Mouse (Mus musculus): ENCODE results near the gene Cdkn2b. TPM values are rescaled to one million over a fixed set of nuclear protein-coding genes. Genes with fewer than 3 reads are reported as not detected.

Gene Cdkn2b
- polyA plus RNA-seq, 1 experiment from 2014 or later, result 26.9 TPM

DNA sequence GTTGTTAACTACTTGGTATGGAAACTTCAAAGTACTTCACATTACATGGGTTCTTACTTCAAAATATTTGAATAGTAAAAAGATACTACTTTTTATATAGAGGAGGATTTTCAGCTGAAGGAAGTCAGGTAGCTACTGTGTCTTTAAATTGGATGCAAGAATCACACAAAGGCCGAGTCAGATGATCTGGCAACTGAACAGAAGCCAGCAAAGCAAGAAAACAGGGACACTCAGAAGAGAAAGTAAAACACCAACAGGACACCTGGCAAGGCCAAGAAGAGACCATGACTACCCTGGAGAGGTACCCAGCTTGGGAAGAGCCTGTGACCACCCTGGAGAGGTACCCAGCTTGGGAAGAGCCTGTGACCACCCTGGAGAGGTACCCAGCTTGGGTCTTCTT, 24.3 kb downstream of the Cdkn2b start:
- H3K27ac ChIP-seq (replicated peaks), result no peak overlapping the region
- WGBS, result 4% methylated on average over 1 of the region's 1 CpGs
- H3K27me3 ChIP-seq (ENCODE audit: control insufficient read depth, insufficient read depth, low read length), result peaks cover 32% of the 10 kb centered on the region; the same call in 1 of the 2 replicates
- no peaks in the 10 kb centered on the region for H3K36me3 ChIP-seq (ENCODE audit: control insufficient read depth, insufficient read depth, low read length)
- no peak overlapping the region for H3K4me3 ChIP-seq (ENCODE audit: low read depth, low read length)
- TF ChIP-seq CTCF (IDR thresholded peaks at IDR 0.05; ENCODE audit: low read depth), result no peak
- TF ChIP-seq EP300 (optimal IDR thresholded peaks at IDR 0.05), result no peak
- no peaks in the 10 kb centered on the region for H3K9me3 ChIP-seq (ENCODE audit: control insufficient read depth, low read length)
- DNase-seq (ENCODE audit: low spot score) (no peak), ATAC-seq (ENCODE audit: low FRiP score, low TSS enrichment) (no peak)
- no peak overlapping the region for H3K4me2 ChIP-seq (replicated peaks; ENCODE audit: low read depth)
- no peak overlapping the region for H3K9ac ChIP-seq (ENCODE audit: low read length)
- H3K4me1 ChIP-seq (replicated peaks; ENCODE audit: control insufficient read depth, insufficient read depth), result no peaks in the 10 kb centered on the region

DNA sequence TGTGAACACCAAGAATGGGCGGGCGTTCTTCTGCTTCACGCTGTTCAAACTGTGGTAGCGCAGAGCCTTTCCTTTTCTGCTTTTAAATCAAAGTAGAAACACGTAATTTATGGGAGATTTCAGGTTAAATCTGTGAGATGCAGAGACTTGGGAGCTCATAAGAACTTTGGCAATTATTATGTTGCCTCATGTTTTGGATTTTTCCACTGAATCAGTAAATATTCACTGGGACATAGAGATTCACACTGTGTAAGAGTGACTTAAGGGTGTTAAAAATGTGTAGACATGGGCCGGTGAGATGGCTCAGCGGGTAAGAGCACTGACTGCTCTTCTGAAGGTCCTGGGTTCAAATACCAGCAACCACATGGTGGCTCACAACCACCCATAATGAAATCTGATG, 25.2 kb downstream of the Cdkn2b start:
- ATAC-seq (ENCODE audit: low FRiP score, low TSS enrichment) (no peak), DNase-seq (ENCODE audit: low spot score) (no peak)
- no peak overlapping the region for H3K27ac ChIP-seq (replicated peaks)
- no peaks in the 10 kb centered on the region for H3K9me3 ChIP-seq (ENCODE audit: control insufficient read depth, low read length)
- peaks cover 32% of the 10 kb centered on the region; the same call in 1 of the 2 replicates for H3K27me3 ChIP-seq (ENCODE audit: control insufficient read depth, insufficient read depth, low read length)
- H3K4me1 ChIP-seq (replicated peaks; ENCODE audit: control insufficient read depth, insufficient read depth), result no peaks in the 10 kb centered on the region
- no peak overlapping the region for H3K9ac ChIP-seq (ENCODE audit: low read length)
- 34% methylated on average over 7 of the region's 7 CpGs for WGBS
- H3K4me2 ChIP-seq (replicated peaks; ENCODE audit: low read depth), result no peak overlapping the region
- TF ChIP-seq CTCF (IDR thresholded peaks at IDR 0.05; ENCODE audit: low read depth) (no peak), EP300 (optimal IDR thresholded peaks at IDR 0.05) (no peak)
- no peaks in the 10 kb centered on the region for H3K36me3 ChIP-seq (ENCODE audit: control insufficient read depth, insufficient read depth, low read length)
- no peak overlapping the region for H3K4me3 ChIP-seq (ENCODE audit: low read depth, low read length)

DNA sequence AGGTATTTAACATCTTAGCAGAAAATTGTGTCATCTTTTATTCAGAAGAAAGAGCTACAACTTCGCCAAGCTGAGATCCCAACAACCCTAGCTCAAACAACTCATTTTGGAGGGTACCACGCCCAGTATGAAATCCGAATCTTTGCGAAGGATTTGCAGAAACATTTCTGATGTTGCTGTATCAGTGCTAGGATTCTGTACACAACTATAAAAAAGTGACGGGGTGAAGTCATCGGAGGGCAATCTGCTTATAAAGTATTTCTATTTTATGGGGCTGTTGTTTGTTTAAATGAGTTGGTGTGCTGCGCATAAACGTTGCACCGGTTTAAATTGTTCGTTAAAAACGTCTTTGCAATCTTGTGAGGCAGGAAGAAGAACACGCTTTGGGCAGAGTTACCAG, 28.2 kb downstream of the Cdkn2b start:
- no peak overlapping the region for H3K4me3 ChIP-seq (ENCODE audit: low read depth, low read length)
- no peak for ATAC-seq (ENCODE audit: low FRiP score, low TSS enrichment)
- no peaks in the 10 kb centered on the region for H3K9me3 ChIP-seq (ENCODE audit: control insufficient read depth, low read length)
- peaks cover 37% of the 10 kb centered on the region for H3K27me3 ChIP-seq (ENCODE audit: control insufficient read depth, insufficient read depth, low read length)
- TF ChIP-seq CTCF (IDR thresholded peaks at IDR 0.05; ENCODE audit: low read depth), result no peak
- no peak for DNase-seq (ENCODE audit: low spot score)
- H3K4me2 ChIP-seq (replicated peaks; ENCODE audit: low read depth), result no peak overlapping the region
- H3K27ac ChIP-seq (replicated peaks), result no peak overlapping the region
- WGBS, result 3% methylated on average over 12 of the region's 12 CpGs
- H3K4me1 ChIP-seq (replicated peaks; ENCODE audit: control insufficient read depth, insufficient read depth), result no peaks in the 10 kb centered on the region
- no peak overlapping the region for H3K9ac ChIP-seq (ENCODE audit: low read length)
- no peaks in the 10 kb centered on the region for H3K36me3 ChIP-seq (ENCODE audit: control insufficient read depth, insufficient read depth, low read length)

DNA sequence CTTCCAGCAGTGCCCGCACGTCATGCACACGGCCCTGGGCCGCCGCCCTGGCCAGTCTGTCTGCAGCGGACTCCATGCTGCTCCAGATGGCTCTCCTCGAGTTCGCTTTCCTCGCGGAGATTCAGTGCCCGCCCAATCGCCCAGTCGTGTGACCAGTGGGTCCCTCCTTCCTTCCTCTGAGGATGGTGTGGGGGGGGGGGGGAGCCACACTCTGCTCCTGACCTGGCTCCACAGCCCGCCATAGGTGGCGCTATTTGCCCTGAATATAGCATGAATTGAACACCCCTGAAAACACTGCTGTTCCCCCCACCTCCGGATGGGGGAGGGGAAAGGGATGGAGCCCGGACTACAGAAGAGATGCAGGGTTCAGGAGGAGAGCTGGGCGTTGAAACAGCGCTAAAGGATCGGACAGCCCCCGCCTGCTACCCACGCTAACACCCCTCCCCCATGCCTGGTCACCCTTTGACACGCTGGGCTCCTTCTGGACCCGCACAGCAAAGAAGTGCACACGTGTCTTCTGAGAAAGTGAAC, 28.7 kb downstream of the Cdkn2b start:
- Histone ChIP-seq H3K27me3 (ENCODE audit: control insufficient read depth, insufficient read depth, low read length) (peaks cover 41% of the 10 kb centered on the region), H3K4me2 (replicated peaks; ENCODE audit: low read depth) (no peak overlapping the region), H3K4me3 (ENCODE audit: low read depth, low read length) (peak overlapping the region; percentile 12; the same call in 1 of the 2 replicates), H3K4me1 (replicated peaks; ENCODE audit: control insufficient read depth, insufficient read depth) (no peaks in the 10 kb centered on the region), H3K9ac (ENCODE audit: low read length) (no peak overlapping the region), H3K9me3 (ENCODE audit: control insufficient read depth, low read length) (no peaks in the 10 kb centered on the region), H3K27ac (replicated peaks) (no peak overlapping the region), H3K36me3 (ENCODE audit: control insufficient read depth, insufficient read depth, low read length) (no peaks in the 10 kb centered on the region)
- DNase-seq (ENCODE audit: low spot score) (peak; percentile 36), ATAC-seq (ENCODE audit: low FRiP score, low TSS enrichment) (peak; percentile 63; the same call in 1 of the 2 replicates)
- no peak for TF ChIP-seq EP300 (optimal IDR thresholded peaks at IDR 0.05)
- peak; percentile 49 for TF ChIP-seq CTCF (IDR thresholded peaks at IDR 0.05; ENCODE audit: low read depth)
- 2% methylated on average over 25 of the region's 25 CpGs for WGBS

DNA sequence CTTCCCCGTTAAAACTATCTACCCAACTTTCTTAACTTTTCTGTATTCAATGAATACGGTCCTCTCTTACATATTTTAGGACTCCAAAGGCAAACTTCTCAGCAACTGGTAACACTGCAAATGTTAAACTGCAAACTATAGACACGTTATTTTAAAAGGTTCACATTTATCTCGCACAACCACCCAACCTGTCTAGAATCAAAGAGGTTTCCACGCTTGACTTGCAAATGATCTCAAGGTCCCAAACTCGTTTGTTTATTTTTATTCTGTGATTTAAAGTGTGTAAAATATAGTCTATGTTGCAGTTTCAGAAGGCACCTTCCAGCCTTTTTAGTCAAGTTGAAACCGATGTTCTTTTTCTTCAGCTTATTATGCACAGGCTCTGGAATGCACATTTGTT, 29.6 kb downstream of the Cdkn2b start:
- Histone ChIP-seq H3K4me2 (replicated peaks; ENCODE audit: low read depth) (no peak overlapping the region), H3K27me3 (ENCODE audit: control insufficient read depth, insufficient read depth, low read length) (peaks cover 41% of the 10 kb centered on the region), H3K9me3 (ENCODE audit: control insufficient read depth, low read length) (no peaks in the 10 kb centered on the region), H3K4me1 (replicated peaks; ENCODE audit: control insufficient read depth, insufficient read depth) (no peaks in the 10 kb centered on the region), H3K9ac (ENCODE audit: low read length) (no peak overlapping the region), H3K27ac (replicated peaks) (no peak overlapping the region), H3K36me3 (ENCODE audit: control insufficient read depth, insufficient read depth, low read length) (no peaks in the 10 kb centered on the region), H3K4me3 (ENCODE audit: low read depth, low read length) (no peak overlapping the region)
- ATAC-seq (ENCODE audit: low FRiP score, low TSS enrichment) (no peak), DNase-seq (ENCODE audit: low spot score) (no peak)
- WGBS, result 4% methylated on average over 7 of the region's 7 CpGs
- TF ChIP-seq EP300 (optimal IDR thresholded peaks at IDR 0.05) (no peak), CTCF (IDR thresholded peaks at IDR 0.05; ENCODE audit: low read depth) (no peak)

DNA sequence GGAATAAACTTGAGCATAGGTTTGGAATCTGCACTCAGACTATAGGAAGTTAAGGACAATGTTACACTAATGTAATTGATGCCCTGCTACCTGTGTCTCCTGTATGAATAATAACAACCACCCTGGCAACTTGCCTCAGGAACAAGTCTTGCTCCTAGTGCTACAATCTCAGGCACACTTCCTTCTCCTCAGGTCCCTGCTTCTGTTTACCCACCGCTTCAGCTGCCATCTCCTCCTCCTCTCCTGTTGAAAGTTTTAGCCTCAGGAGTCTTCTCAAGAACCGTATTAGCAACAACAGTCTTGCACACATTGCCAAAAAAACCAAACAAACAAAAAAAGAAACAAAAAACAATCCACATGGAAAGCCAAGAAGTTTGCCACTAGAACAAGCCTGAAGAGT, 31.2 kb downstream of the Cdkn2b start:
- Histone ChIP-seq H3K4me3 (ENCODE audit: low read depth, low read length) (no peak overlapping the region), H3K27ac (replicated peaks) (no peak overlapping the region), H3K36me3 (ENCODE audit: control insufficient read depth, insufficient read depth, low read length) (no peaks in the 10 kb centered on the region), H3K27me3 (ENCODE audit: control insufficient read depth, insufficient read depth, low read length) (peaks cover 40% of the 10 kb centered on the region), H3K4me2 (replicated peaks; ENCODE audit: low read depth) (no peak overlapping the region), H3K9me3 (ENCODE audit: control insufficient read depth, low read length) (no peaks in the 10 kb centered on the region), H3K9ac (ENCODE audit: low read length) (no peak overlapping the region), H3K4me1 (replicated peaks; ENCODE audit: control insufficient read depth, insufficient read depth) (no peaks in the 10 kb centered on the region)
- TF ChIP-seq EP300 (optimal IDR thresholded peaks at IDR 0.05) (no peak), CTCF (IDR thresholded peaks at IDR 0.05; ENCODE audit: low read depth) (no peak)
- DNase-seq (ENCODE audit: low spot score), result no peak
- ATAC-seq (ENCODE audit: low FRiP score, low TSS enrichment), result no peak
- 2% methylated on average over 2 of the region's 2 CpGs for WGBS

All from stomach, postnatal 0 days (tissue).